Mouse (Mus musculus): ENCODE measurements around the gene Tbc1d15.
"Not testable (repeated sequence)": the region's sequence is repeated elsewhere in the genome, so short reads cannot be mapped to it uniquely, and the experiment has no call there.

Tbc1d15 gene

GRCm38 (mm10) chr10:115241082-115241595, 10.1 kb downstream of the Tbc1d15 start:
- no peak for DNase-seq

- DNase-seq, result no peak
Measured at GRCm38 (mm10) chr10:115237931-115238330, 13.3 kb downstream of the Tbc1d15 start.

GRCm38 (mm10) chr10:115236733-115237132, 14.5 kb downstream of the Tbc1d15 start:
- DNase-seq, result no peak

- no peak for DNase-seq
Measured at GRCm38 (mm10) chr10:115235501-115235900, 15.8 kb downstream of the Tbc1d15 start.

- DNase-seq, result no peak
Measured at GRCm38 (mm10) chr10:115233798-115234197, 17.5 kb downstream of the Tbc1d15 start.

GRCm38 (mm10) chr10:115232513-115232912, 18.8 kb downstream of the Tbc1d15 start:
- no peak for DNase-seq

- no peak for DNase-seq
Measured at GRCm38 (mm10) chr10:115229023-115229422, 22.2 kb downstream of the Tbc1d15 start.

GRCm38 (mm10) chr10:115226586-115226985, 24.7 kb downstream of the Tbc1d15 start:
- no peak for DNase-seq

- no peak for DNase-seq
Measured at GRCm38 (mm10) chr10:115223845-115224244, 27.4 kb downstream of the Tbc1d15 start.

- peak; percentile 68 for DNase-seq
Measured at GRCm38 (mm10) chr10:115212916-115213580, 38.2 kb downstream of the Tbc1d15 start.

GRCm38 (mm10) chr10:115205825-115206224, 45.4 kb downstream of the Tbc1d15 start:
- no peak for DNase-seq

- DNase-seq, result no peak
Measured at GRCm38 (mm10) chr10:115205284-115205683, 46.0 kb downstream of the Tbc1d15 start.

GRCm38 (mm10) chr10:115191214-115191613, 60.1 kb downstream of the Tbc1d15 start:
- DNase-seq, result peak; percentile 33

GRCm38 (mm10) chr10:115187390-115187789, 63.9 kb downstream of the Tbc1d15 start:
- DNase-seq, result no peak

GRCm38 (mm10) chr10:115184697-115185096, 66.6 kb downstream of the Tbc1d15 start, which contains the start of gene Tph2:
TSS of gene Tph2 (minus strand) at chr10:115185022.
- DNase-seq, result peak; percentile 75

- DNase-seq, result no peak
Measured at GRCm38 (mm10) chr10:115181034-115181433, 70.2 kb downstream of the Tbc1d15 start.

GRCm38 (mm10) chr10:115178019-115178418, 73.2 kb downstream of the Tbc1d15 start:
- not testable (repeated sequence) for DNase-seq

GRCm38 (mm10) chr10:115175591-115175991, 75.7 kb downstream of the Tbc1d15 start:
- DNase-seq, result peak; percentile 74

- no peak for DNase-seq
Measured at GRCm38 (mm10) chr10:115173336-115173735, 77.9 kb downstream of the Tbc1d15 start.

GRCm38 (mm10) chr10:115171351-115171818, 79.9 kb downstream of the Tbc1d15 start:
- DNase-seq, result no peak

GRCm38 (mm10) chr10:115170496-115171350, 80.5 kb downstream of the Tbc1d15 start:
- no peak for DNase-seq

- no peak for DNase-seq
Measured at GRCm38 (mm10) chr10:115169410-115169809, 81.9 kb downstream of the Tbc1d15 start.

GRCm38 (mm10) chr10:115160289-115160688, 91.0 kb downstream of the Tbc1d15 start:
- no peak for DNase-seq
